Mouse (Mus musculus) cortical plate, adult 2 months (tissue): ENCODE results near the gene Car5a.

Source experiments
- CTCF ChIP-seq: fragments of 200-500 bp; IDR thresholded peaks from 2 replicates; pipeline ENCODE4 v1.5.1; 2011; ENCODE audit warnings: mild to moderate bottlenecking, control low read depth, low read length; ENCODE audit not compliant: insufficient read depth; ENCODE audit errors: extremely low read depth
- POLR2A ChIP-seq: fragments of 200-500 bp; IDR thresholded peaks from 2 replicates; pipeline ENCODE4 v1.6.1; 2011; ENCODE audit warnings: mild to moderate bottlenecking, low read length, control low read depth; ENCODE audit not compliant: insufficient read depth; ENCODE audit errors: extremely low read depth

DNA sequence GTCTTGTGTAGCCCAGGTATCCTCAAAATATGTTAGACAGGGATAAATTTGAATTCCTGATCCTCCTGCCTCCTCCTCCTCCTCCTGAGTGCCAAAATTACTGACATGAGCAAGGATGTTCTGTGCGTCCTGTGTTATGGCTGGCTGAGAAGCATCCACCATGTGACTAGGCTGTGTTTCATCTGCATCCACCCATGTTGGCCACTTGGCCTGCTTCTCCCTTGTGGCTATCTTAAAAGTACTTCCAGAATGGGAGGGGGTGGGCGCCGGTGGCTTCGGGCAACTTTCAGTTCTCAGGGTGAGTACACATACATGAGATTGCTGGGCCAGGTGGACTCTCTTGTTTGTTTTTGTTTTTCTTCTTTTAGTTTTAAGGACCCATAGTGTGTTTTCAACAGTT is 25.5 kb downstream of the Car5a start:
- no peak for TF ChIP-seq POLR2A
- no peak for TF ChIP-seq CTCF
